Mouse (Mus musculus) heart, embryonic 14.5 days (tissue): ENCODE measurements around the gene Cst8. TPM values are rescaled to one million over a fixed set of nuclear protein-coding genes. Genes with fewer than 3 reads are reported as not detected.
A peak's percentile ranks its signal among the peaks of the same experiment; 100 is the strongest.

Experiments
- ATAC-seq: fragments of 200-750 bp; cut with Nextera tagmentation; 2 replicates; pipeline ENCODE4 v1.8.0; 2017; ENCODE audit warnings: low read depth, moderate TSS enrichment; ENCODE audit not compliant: insufficient number of reproducible peaks, insufficient read depth, low FRiP score
- H3K27ac ChIP-seq, 2 experiments: fragments of 200-500 bp in 1 of 2; fragments of 300-500 bp in 1 of 2; sonication (generic) in 1 of 2; replicated peaks in 1 of 2; 2 replicates each; pipeline ENCODE4 v1.5.1; 2012 to 2014; ENCODE audit warnings: low read depth in 2 of 2, low read length in 2 of 2, control low read depth in 1 of 2, mild to moderate bottlenecking in 1 of 2, mixed read lengths in 1 of 2; ENCODE audit not compliant: control insufficient read depth in 1 of 2, insufficient read depth in 1 of 2
- H3K27me3 ChIP-seq: fragments of 300-500 bp; sonication (generic); 2 replicates; pipeline ENCODE4 v1.6.1; 2014; ENCODE audit warnings: mild to moderate bottlenecking, low read length, control low read depth; ENCODE audit not compliant: control insufficient read depth, insufficient read depth
- H3K36me3 ChIP-seq: fragments of 300-500 bp; sonication (generic); 2 replicates; pipeline ENCODE4 v1.6.1; 2014; ENCODE audit warnings: mild to moderate bottlenecking, control low read depth, low read length, mixed read lengths; ENCODE audit not compliant: control insufficient read depth, insufficient read depth
- H3K4me1 ChIP-seq, 2 experiments: fragments of 200-500 bp in 1 of 2; fragments of 300-500 bp in 1 of 2; sonication (generic) in 1 of 2; 2 replicates each; pipeline ENCODE4 v1.6.1; 2012 to 2014; ENCODE audit warnings: low read length in 2 of 2, control low read depth in 1 of 2, mixed read lengths in 1 of 2; ENCODE audit not compliant: control insufficient read depth in 2 of 2, insufficient read depth in 2 of 2
- H3K4me2 ChIP-seq: fragments of 300-500 bp; sonication (generic); 2 replicates; pipeline ENCODE4 v1.6.1; 2014; ENCODE audit warnings: mild to moderate bottlenecking, low read length
- H3K4me3 ChIP-seq, 2 experiments: fragments of 200-500 bp in 1 of 2; fragments of 300-500 bp in 1 of 2; sonication (generic) in 1 of 2; 2 replicates each; pipeline ENCODE4 v1.5.1; 2012 to 2014; ENCODE audit warnings: low read length in 2 of 2, mild to moderate bottlenecking in 2 of 2, control low read depth in 1 of 2, low read depth in 1 of 2, moderate library complexity in 1 of 2; ENCODE audit not compliant: control insufficient read depth in 1 of 2, insufficient read depth in 1 of 2
- H3K9ac ChIP-seq: fragments of 300-500 bp; sonication (generic); 2 replicates; pipeline ENCODE4 v1.6.1; 2014; ENCODE audit warnings: mild to moderate bottlenecking, low read length
- H3K9me3 ChIP-seq: fragments of 300-500 bp; sonication (generic); 2 replicates; pipeline ENCODE4 v1.6.1; 2016; ENCODE audit warnings: low read length, control low read depth; ENCODE audit not compliant: control insufficient read depth
- WGBS: fragments of 180-500 bp; shearing (Covaris S2); extraction: QIAGEN DNeasy Blood & Tissue Kit; methylation state at CpG from one replicate; pipeline ENCODE4 v1.1.7; 2014; 5-methylcytosine and 5-hydroxymethylcytosine counted together
- polyA plus RNA-seq: library from polyadenylated mRNA; unstranded; fragments of >200 nt; fragmentation: Nextera tagmentation; extraction: Ambion mirVana; gene quantifications from 2 replicates; pipeline ENCODE4 v1.2.1, GENCODE M21; 2014

The Cst8 gene
- polyA plus RNA-seq, 1 experiment from 2014 or later = not detected

DNA sequence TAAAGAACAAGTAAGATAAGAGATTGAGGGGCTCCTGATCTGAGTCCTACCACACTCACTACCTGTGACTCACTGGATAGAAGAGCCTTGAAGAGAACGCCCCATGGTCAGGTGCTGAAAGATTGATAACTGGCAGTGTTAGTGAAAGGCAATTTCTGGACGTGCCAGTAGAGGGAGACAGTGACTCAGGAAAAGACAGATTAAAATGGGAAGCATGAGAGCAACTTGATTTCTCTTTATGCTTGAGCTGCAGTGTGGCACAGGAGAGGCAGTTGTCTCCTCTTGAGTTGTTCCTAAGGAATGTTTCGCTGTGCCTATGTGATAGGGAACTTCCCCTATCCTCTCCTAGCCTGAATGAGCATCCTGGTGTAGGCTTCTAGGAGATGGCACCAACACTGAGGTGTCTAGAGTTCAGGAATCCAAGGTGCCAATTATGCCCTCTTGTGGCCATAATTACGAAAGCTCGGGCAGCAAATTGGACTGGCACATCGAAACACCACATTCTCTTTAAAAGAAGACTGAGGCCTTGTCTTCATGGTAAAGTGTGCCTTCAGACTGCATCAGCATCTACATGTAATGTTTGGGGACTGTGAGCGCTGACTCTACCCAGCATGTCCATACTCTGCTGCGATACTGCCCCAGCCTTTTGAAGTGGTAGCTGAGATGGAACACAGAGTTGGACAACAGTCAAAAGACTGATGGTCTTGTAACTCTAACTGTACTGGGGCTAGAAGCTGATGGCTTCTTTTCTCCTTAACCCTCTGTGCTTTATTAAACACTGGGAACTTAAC lies 52.7 kb downstream of the Cst8 start:
- Histone ChIP-seq H3K27ac (no peak overlapping the region), H3K4me2 (0 out of 2 replicates have a peak overlapping the region, but pooled peaks have one; percentile 30), H3K9ac (no peak overlapping the region), H3K36me3 (no peaks in the 10 kb centered on the region), H3K27me3 (no peaks in the 10 kb centered on the region), H3K4me3 (no peak overlapping the region), H3K9me3 (no peaks in the 10 kb centered on the region), H3K4me1 (peaks cover 0 to 1% of the 10 kb centered on the region in 2 experiments; a peak in 1 of 4 replicates)
- peak; percentile 31; the same call in 1 of the 2 replicates for ATAC-seq
- WGBS = 38% methylated on average over 8 of the region's 8 CpGs

Other genes with a start within 250 kb of the Cst8 start
- 46.2 and 52.3 TPM in 2 replicates for gene Nxt1, start 126.2 kb upstream of the Cst8 start, polyA plus RNA-seq
- gene Gzf1, start 117.8 kb upstream of the Cst8 start, polyA plus RNA-seq = 15.6 and 17.9 TPM in 2 replicates
- 3.0 and 3.4 TPM in 2 replicates for gene Napb, start 66.3 kb upstream of the Cst8 start, polyA plus RNA-seq
- not detected in 2 replicates for gene Cstl1, start 48.4 kb upstream of the Cst8 start, polyA plus RNA-seq
- gene Cst11, start 27.3 kb upstream of the Cst8 start, polyA plus RNA-seq = not detected in 2 replicates
- gene 8030411F24Rik, start 16.8 kb upstream of the Cst8 start, polyA plus RNA-seq = not detected in 2 replicates
- not detected in 2 replicates for gene Cst12, start 9.4 kb upstream of the Cst8 start, polyA plus RNA-seq
- not detected in 2 replicates for gene Cst13, start 21.3 kb downstream of the Cst8 start, polyA plus RNA-seq
- gene Cst9, start 36.4 kb downstream of the Cst8 start, polyA plus RNA-seq = 3.0 and 6.8 TPM in 2 replicates
- 0.32 TPM in 1 of 2 replicates, not detected in the other for gene 9230104L09Rik, start 66.3 kb downstream of the Cst8 start, polyA plus RNA-seq
- 901 and 992 TPM in 2 replicates for gene Cst3, start 76.9 kb downstream of the Cst8 start, polyA plus RNA-seq
- gene Gm1330, start 204.5 kb downstream of the Cst8 start, polyA plus RNA-seq = not detected in 2 replicates
- gene Gm10750, start 218.5 kb downstream of the Cst8 start, polyA plus RNA-seq = not detected in 2 replicates